Mouse (Mus musculus) kidney, embryonic 14.5 days (tissue): ENCODE data around the gene E4f1. TPM values are rescaled to one million over a fixed set of nuclear protein-coding genes. Genes with fewer than 3 reads are reported as not detected.

Experiments
- polyA plus RNA-seq: library from polyadenylated mRNA; unstranded; fragments of >200 nt; fragmentation: Nextera tagmentation; extraction: Ambion mirVana; gene quantifications from 2 replicates; pipeline ENCODE4 v1.2.1, GENCODE M21; 2014

Gene E4f1
- polyA plus RNA-seq, 1 experiment from 2014 or later, result 23.2 TPM

Other genes with a start within 250 kb of the E4f1 start
- 13.4 and 14.8 TPM in 2 replicates for gene Tedc2, start 249.5 kb downstream of the E4f1 start, polyA plus RNA-seq
- 43.9 and 66.6 TPM in 2 replicates for gene Ccnf, start 218.8 kb downstream of the E4f1 start, polyA plus RNA-seq
- gene Abca17, start 119.2 kb downstream of the E4f1 start, polyA plus RNA-seq, result not detected in 2 replicates
- 10.0 and 13.1 TPM in 2 replicates for gene Abca3, start 118.4 kb downstream of the E4f1 start, polyA plus RNA-seq
- gene Rnps1, start 55.7 kb downstream of the E4f1 start, polyA plus RNA-seq, result 306 and 312 TPM in 2 replicates
- gene Eci1, start 43.7 kb downstream of the E4f1 start, polyA plus RNA-seq, result 114 and 120 TPM in 2 replicates
- 2.5 and 2.8 TPM in 2 replicates for gene Dnase1l2, start 27.2 kb downstream of the E4f1 start, polyA plus RNA-seq
- 54.1 and 65.0 TPM in 2 replicates for gene Pgp, start 79 bp upstream of the E4f1 start, polyA plus RNA-seq
- gene Bricd5, start 3.6 kb upstream of the E4f1 start, polyA plus RNA-seq, result 0.71 and 1.6 TPM in 2 replicates
- 36.4 and 36.9 TPM in 2 replicates for gene Mlst8, start 8.8 kb upstream of the E4f1 start, polyA plus RNA-seq
- gene Caskin1, start 18.3 kb upstream of the E4f1 start, polyA plus RNA-seq, result 1.6 and 1.8 TPM in 2 replicates
- 69.0 and 88.5 TPM in 2 replicates for gene Traf7, start 57.6 kb upstream of the E4f1 start, polyA plus RNA-seq
- gene Rab26, start 63.9 kb upstream of the E4f1 start, polyA plus RNA-seq, result 2.7 and 2.8 TPM in 2 replicates
- 16.7 and 31.6 TPM in 2 replicates for gene Pkd1, start 79.5 kb upstream of the E4f1 start, polyA plus RNA-seq
- 48.3 and 55.4 TPM in 2 replicates for gene Tsc2, start 162.3 kb upstream of the E4f1 start, polyA plus RNA-seq
- gene Nthl1, start 162.4 kb upstream of the E4f1 start, polyA plus RNA-seq, result 14.2 and 17.0 TPM in 2 replicates
- gene Slc9a3r2, start 180.0 kb upstream of the E4f1 start, polyA plus RNA-seq, result 86.1 and 95.5 TPM in 2 replicates
- gene Npw, start 188.1 kb upstream of the E4f1 start, polyA plus RNA-seq, result 0.66 TPM in 1 of 2 replicates, not detected in the other
- 25.3 and 34.4 TPM in 2 replicates for gene Zfp598, start 199.4 kb upstream of the E4f1 start, polyA plus RNA-seq
- gene Syngr3, start 219.6 kb upstream of the E4f1 start, polyA plus RNA-seq, result 1.0 and 1.2 TPM in 2 replicates
- gene Gfer, start 225.8 kb upstream of the E4f1 start, polyA plus RNA-seq, result 48.1 and 54.4 TPM in 2 replicates
- gene Noxo1, start 225.9 kb upstream of the E4f1 start, polyA plus RNA-seq, result 3.1 and 3.5 TPM in 2 replicates
- 64.8 and 105 TPM in 2 replicates for gene Tbl3, start 237.3 kb upstream of the E4f1 start, polyA plus RNA-seq
- 0.62 TPM in 1 of 2 replicates, not detected in the other for gene Rnf151, start 247.8 kb upstream of the E4f1 start, polyA plus RNA-seq
- 1,741 and 1,827 TPM in 2 replicates for gene Rps2, start 247.8 kb upstream of the E4f1 start, polyA plus RNA-seq